Mouse (Mus musculus) mesoderm, embryonic 11.5 days (tissue): Measurements from ENCODE around the gene Bst1.

Experiments used
- DNase-seq: peaks from one replicate; pipeline ENCODE4 v3.0.0-alpha.2; 2012; ENCODE audit warnings: low read depth, low spot score

Bst1 gene

DNA sequence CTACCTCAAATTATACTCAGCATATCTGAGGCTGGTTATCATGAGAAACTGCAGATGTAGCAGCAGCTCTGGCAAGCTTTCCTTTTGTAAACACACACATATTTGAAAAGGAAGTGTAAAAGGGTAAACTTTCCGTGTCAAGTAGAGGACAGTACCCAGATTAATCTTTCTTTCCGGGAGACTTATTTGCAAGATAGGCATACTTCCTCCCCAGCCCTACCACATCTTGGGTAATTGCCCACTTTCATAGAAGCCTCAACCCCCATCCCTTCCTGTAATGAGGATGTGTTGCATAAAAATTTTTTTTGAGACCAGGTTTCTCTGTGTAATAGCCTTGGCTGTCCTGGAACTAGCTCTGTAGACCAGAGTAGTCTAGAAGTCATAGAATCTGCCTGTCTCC is 37.1 kb downstream of the Bst1 start:
- no peak for DNase-seq

DNA sequence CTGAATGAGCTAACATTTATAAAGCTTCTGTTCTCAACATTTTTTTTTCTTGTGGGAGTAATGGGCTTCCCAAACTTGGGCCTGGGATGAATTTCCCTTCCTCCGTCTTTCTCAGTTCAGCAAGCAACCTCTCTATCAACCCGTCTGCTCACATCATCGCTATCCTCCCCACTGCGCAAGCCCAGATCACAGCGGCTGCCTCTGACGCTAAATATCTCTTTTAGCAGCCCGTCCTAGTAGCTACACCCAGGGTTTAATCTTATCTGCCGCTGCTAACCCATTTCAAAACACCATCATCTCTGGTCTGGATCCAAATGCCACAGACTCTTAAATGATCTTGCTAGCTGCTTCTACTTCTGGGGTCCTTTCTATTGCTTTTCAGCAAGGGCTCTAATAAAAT is 41.0 kb downstream of the Bst1 start:
- no peak for DNase-seq

DNA sequence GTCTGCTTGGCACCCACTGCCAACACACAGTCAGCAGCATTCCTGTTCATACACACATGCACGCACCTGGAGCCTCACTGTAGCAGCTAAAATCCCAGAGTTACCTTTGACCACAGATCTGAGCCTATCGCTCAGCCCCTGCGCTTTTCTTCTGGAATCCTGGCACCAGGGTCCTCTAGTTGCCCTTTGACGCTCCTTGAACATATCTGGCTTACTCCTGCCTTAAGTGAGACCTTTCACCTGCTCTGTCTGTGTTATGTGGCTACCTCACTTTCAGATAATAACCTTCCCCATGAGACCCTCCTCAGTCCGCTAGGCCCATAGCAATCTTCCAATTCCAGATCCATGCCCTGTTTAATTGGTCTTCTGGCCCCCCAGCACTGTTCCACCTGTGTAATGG is 41.4 kb downstream of the Bst1 start:
- no peak for DNase-seq

DNA sequence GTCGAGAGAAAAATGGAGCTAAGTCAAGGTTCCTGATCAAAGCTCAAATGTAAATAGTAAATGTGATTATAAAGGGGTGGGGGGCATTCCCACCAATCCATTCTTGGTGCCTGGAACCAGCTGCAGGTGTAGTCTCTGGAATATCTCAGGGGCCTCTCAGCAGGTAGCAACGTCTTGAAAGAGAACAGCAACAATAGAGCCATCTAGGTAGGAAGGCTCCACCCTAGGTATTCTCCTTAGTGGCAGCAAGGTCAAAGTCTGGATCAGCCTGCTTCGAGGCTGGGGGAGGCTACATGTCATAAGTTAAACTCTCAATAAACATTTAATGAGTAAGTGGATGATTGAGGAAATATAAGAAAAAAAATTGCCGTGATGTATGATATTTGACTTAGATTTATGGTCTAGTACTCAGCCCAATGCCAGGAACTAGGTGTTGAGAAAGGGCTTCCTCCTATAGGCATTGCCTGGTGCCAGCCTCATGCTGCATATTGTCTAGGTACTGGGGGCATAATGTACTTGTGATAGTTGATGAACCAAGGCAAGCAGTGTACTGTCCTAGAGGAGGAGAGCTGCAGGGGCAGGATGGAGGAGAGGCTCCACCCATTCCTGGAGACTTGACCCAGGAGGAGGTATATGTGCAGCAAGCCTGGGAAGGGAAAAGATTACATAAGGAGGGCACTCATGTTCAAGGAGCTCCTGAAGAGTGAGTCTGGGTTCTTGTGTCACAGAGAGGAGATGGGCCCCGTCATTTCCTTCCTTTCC is 42.2 kb downstream of the Bst1 start:
- no peak for DNase-seq

DNA sequence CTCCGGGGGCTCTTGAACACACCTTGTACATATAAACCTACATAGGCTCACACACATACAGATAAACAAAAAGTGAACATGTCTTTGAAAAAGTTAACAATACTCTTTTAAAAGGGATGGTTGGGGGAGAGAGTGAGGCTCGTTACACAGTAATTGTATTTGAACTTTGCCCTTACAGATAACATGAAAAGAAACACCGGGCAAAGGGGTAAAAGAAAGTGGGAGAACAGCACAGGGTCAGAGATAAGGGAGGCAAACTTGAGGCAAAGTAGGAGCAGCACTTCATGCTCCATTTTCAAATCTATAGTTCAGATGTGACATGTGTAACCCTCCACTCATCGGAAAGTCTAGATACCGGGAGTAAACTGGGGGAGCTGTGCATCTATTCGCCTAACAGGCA is 45.0 kb downstream of the Bst1 start:
- no peak for DNase-seq

DNA sequence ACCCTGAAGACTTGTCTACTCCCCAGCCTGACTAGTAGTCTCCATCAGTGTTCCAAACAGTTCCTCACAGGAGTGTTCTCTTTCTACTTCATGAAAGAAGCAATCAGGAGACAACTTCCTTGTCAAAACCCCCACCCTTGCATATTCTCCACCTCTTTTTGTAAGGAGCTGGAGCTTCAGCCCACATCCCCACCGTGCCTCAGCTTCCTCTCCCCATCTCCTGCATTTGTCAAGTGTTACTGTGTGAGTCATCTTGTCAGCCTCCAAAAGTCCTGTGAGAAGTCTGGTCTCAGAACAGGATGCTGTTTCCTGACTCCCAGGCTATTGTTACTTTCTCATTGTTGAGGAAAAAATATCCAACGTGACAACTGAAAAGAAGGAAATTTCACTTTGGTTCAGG is 46.6 kb downstream of the Bst1 start:
- no peak for DNase-seq

DNA sequence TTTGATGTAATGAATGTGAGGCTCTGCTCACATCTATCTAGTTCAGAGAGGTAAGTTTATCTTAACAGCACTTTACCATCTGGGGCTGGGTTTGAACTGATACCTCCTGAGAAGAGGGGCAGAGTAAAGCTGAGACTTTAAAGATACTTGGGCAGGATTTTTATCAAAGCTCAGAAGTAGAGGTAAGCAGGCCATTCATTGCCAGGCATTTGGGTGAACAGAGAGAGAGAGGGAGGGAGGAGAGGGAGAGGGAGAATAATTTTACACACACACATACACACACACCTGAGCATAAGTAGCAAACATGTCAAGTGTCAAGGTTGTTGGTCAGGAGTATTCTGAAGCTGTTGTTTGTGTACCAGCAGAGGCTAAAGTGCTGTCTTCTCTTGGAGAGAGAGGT is 49.6 kb downstream of the Bst1 start, which contains the start of gene Cd38:
TSS of gene Cd38 (plus strand) at position 301 of the 400 bp plus-strand sequence.
- DNase-seq, result no peak

DNA sequence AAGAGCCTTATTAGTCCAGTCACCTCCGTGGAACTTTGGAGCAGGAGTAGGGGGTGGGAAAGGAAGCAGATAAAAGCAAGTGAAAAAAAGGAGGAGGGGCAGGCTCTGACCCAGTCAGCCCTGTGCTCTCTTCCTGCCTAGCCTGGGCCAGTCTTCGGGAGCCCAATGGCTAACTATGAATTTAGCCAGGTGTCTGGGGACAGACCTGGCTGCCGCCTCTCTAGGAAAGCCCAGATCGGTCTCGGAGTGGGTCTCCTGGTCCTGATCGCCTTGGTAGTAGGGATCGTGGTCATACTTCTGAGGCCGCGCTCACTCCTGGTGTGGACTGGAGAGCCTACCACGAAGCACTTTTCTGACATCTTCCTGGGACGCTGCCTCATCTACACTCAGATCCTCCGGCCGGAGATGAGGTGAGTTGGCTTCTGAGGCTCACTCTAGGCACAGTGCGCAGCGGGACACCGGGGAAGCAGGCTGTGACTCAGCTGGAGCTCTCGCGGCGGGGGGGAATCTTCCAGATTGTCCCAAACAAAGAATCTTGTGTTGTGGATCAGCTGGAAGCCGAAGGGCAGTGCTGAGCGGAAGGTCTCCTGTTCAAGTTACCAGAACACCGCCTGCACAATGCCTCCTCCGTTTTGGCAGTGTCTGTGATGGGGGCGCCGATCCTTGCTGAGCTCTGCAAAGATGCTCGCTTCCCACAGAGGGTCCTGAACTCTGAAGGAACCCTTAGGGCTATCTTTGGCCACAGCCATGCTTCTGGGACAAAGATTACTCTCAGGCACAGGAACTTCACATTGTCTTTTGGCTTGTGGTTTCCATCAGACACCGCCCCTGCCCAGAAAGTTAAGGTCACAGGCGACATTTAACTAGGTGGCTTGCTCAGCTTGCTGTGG is 50.3 kb downstream of the Bst1 start:
- peak; percentile 50 for DNase-seq

DNA sequence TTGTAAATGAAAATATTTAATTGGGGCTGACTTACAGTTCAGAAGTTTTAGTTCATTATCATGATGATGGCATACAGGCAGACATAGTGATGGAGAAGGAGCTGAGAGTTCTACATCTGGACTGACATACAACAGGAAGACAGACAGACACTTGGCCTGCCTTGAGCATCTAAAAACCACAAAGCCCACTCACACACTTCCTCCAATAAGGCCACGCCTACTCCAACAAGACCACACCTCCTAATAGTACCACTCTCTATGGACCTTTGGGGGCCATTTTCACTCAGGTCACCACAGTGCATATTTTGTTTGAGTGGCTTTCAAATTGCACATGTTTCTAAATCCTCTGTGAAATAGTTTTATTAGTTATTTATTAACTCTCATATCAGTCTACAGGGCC is 53.2 kb downstream of the Bst1 start:
- no peak for DNase-seq

DNA sequence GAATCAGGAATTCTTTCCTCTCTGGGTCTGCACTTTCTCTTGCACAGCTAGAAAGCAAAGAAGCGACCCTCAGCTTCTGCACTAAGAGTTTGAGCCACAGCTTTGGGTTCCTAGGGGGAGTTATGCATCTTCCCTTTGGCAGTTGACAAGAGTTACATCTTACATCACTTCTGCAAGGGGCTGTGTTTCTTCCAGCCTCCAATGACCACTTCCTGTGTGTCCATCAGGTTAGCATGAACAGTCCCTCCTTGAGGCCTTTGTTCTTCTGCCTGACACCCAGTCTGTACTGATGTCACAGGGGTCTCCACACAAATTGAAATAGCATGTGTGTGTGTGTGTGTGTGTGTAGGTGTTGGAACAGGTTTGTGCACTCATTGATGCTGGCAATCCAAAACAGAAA is 54.0 kb downstream of the Bst1 start:
- no peak for DNase-seq

DNA sequence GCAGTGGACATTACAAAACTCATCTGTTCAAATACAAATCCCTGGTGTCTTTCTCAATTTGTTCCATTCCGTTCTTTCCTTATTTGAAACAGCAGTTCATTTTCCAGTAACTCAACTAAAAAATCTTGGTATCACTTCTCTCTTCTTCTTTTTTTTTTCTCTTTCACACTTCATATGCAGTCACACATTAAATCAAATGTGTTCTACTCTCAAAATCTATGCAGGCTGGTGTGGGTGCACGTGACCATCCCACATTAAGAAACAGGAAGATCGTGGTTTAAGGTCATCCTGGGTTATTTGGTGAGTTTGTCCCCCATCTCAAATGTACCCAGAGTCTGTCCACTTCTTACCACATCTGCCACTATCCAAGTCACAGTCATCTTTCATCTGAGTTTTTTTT is 63.3 kb downstream of the Bst1 start:
- no peak for DNase-seq

DNA sequence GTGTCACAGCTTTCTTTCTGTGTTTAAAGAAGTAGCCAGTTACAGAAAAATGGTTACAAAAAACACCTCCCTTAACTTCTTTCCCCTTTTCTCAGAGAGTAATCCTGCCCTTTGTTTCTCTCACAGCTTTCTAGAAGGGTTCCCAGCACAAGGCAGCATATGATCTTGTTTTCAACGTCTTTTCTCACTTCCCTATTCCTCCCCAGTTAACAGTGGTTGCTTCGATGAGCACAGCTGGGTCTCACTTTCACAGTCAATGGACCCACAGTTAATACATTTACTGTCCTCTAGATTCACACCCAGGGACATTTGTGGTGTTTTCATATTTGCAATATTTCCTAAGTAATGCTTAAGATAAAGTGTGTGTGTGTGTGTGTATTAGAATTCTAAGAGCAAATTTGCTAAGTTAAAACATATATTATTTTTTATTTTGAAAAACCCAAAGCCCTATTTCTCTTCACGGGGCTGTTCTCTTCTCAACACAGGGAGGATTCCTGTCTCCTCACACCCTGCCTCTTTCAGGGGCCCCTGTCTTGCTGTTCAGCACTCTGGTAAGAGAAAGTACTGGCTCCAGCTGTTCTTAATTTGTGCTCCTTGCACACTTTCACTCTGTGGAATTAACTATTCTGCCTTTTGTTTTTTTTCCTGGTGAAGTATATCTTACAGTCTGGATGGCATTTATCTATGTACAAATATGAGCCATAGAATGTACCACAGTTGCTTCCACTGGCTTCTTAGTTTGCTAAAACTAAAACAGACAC is 66.6 kb downstream of the Bst1 start:
- DNase-seq, result no peak

DNA sequence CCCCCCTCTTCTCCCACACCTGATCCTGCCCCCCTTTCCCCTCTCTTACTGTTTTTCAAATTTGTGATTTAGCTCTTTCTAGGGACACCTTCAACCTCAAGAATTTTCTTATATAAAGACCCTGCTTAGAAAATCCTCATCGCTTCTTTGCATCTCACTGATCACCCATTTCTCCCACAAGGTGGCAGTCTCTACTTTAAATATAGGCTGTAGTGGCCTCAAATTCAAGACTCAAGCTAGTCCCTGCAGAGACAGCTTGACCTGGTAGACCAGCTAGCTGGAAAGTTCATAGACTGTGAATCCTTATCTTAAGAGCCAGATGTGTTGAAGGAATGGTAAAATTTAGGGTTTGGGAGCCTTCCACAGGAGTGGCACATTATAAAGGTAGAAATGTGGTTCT is 73.7 kb downstream of the Bst1 start:
- peak; percentile 58 for DNase-seq
